Mouse (Mus musculus): ENCODE measurements around the gene Coro1b.

GRCm38 (mm10) chr19:4159049-4159448 lies 10.6 kb downstream of the Coro1b start:
- TF ChIP-seq POLR2A (IDR thresholded peaks at IDR 0.05; ENCODE audit: extremely low read depth, insufficient read depth, low read length) (no peak), CTCF (IDR thresholded peaks at IDR 0.05; ENCODE audit: low read depth, low read length) (no peak)
